Mouse (Mus musculus): ENCODE measurements around the gene Radil. TPM values are rescaled to one million over a fixed set of nuclear protein-coding genes. Genes with fewer than 3 reads are reported as not detected.

Gene Radil
- total and polyA plus RNA-seq, 2 experiments from 2014 or later: 15.4 to 17.0 TPM

- no peak for TF ChIP-seq CTCF (IDR thresholded peaks at IDR 0.05)
- DNase-seq (ENCODE audit: low spot score): no peak
- whole genome bisulfite sequencing: 54% methylated on average over 15 of the region's 15 CpGs
Measured at GRCm38 (mm10) chr5:142443514-142443913, 107.4 kb downstream of the Radil start.

DNA sequence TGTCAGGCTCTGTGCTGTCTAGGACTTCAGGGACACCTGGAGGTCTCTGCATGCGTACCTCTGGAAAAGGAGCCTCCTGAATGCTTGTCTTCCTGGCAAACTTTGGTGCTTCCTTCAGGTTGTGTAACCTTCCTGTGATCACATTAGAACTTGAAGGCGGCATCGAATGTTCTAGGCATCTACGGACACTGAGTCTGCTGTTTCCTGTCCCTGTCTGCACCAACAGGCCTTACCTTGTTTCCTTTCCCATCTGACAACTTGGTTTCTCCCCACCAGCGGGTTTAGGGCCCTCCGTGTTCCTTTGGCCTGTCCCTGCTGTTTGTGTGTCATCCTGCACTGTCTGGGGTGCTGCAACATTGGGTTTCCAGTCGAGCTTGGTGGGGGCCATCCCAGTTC lies 108.9 kb downstream of the Radil start:
- peaks cover 5% of the 10 kb centered on the region for H3K4me1 ChIP-seq (ENCODE audit: insufficient read depth, low read length)

More at GRCm38 (mm10) chr5:142443514-142443913, 107.4 kb downstream of the Radil start:
- no peaks in the 10 kb centered on the region for H3K27me3 ChIP-seq (ENCODE audit: insufficient read depth, low read length)
- H3K4me1 ChIP-seq (ENCODE audit: insufficient read depth, low read length): peaks cover 5% of the 10 kb centered on the region
- H3K4me3 ChIP-seq (ENCODE audit: low read depth, low read length): no peak overlapping the region
- H3K9me3 ChIP-seq (ENCODE audit: low read length): no peaks in the 10 kb centered on the region
- no peak overlapping the region for H3K27ac ChIP-seq (ENCODE audit: low read depth, low read length)
- no peak overlapping the region for H3K9ac ChIP-seq (replicated peaks; ENCODE audit: low read length, poor library complexity, severe bottlenecking)
- no peak for ATAC-seq (ENCODE audit: low FRiP score)
- H3K4me2 ChIP-seq (ENCODE audit: low read depth, low read length, poor library complexity, severe bottlenecking): no peak overlapping the region
- no peaks in the 10 kb centered on the region for H3K36me3 ChIP-seq (ENCODE audit: insufficient read depth, low read length)

DNA sequence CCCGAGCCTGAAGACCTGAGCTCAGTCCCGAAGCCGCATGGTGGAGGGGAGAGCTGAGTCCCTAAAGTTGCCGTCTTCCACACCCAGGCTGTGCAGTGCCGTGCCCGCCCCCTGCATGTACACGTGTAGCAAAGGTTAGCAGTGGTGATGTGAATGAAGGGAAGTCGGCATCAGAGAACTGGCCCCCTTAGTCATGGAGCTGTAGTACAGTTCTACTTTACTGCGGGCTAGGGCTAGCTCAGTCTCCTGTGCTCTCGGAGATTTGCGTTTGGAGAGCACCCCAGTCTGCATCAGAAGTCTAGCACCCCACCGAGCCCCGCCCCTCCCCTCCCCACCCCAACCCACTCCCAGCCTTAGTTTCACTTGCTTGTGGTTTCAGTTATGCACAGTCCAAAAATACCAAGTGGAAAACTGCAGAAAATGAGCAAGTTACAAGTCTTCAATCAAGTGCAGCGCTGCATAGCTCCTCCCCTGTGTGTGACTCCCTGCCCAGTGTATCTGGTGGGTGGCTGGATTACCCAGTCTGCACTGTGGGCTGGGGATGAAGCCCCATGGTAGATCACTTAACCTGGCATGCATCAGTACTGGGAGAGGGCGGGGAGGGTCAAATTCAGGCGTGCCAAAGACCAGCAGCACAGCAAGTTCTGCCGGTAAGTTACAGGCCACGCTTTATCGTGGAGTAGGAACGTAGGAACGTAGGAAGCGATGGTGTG lies 109.4 kb downstream of the Radil start:
- peaks cover 5% of the 10 kb centered on the region for H3K4me1 ChIP-seq (ENCODE audit: insufficient read depth, low read length)
- H3K27ac ChIP-seq (ENCODE audit: low read depth, low read length): peak overlapping the region; percentile 13; the same call in 1 of the 2 replicates
- H3K36me3 ChIP-seq (ENCODE audit: insufficient read depth, low read length): peaks cover 3% of the 10 kb centered on the region; the same call in 1 of the 2 replicates
- WGBS: 62% methylated on average over 22 of the region's 22 CpGs
- no peaks in the 10 kb centered on the region for H3K27me3 ChIP-seq (ENCODE audit: insufficient read depth, low read length)
- ATAC-seq (ENCODE audit: low FRiP score) (no peak), DNase-seq (ENCODE audit: low spot score) (no peak)
- TF ChIP-seq CTCF (IDR thresholded peaks at IDR 0.05): no peak
- no peak overlapping the region for H3K4me3 ChIP-seq (ENCODE audit: low read depth, low read length)
- no peak overlapping the region for H3K9ac ChIP-seq (replicated peaks; ENCODE audit: low read length, poor library complexity, severe bottlenecking)
- H3K4me2 ChIP-seq (ENCODE audit: low read depth, low read length, poor library complexity, severe bottlenecking): no peak overlapping the region
- no peaks in the 10 kb centered on the region for H3K9me3 ChIP-seq (ENCODE audit: low read length)

More for the DNA sequence above, 108.9 kb downstream of the Radil start:
- peaks cover 3% of the 10 kb centered on the region; the same call in 1 of the 2 replicates for H3K36me3 ChIP-seq (ENCODE audit: insufficient read depth, low read length)
- WGBS: 87% methylated on average over 7 of the region's 7 CpGs
- ATAC-seq (ENCODE audit: low FRiP score) (no peak), DNase-seq (ENCODE audit: low spot score) (no peak)
- no peak overlapping the region for H3K27ac ChIP-seq (ENCODE audit: low read depth, low read length)
- no peaks in the 10 kb centered on the region for H3K9me3 ChIP-seq (ENCODE audit: low read length)
- no peak overlapping the region for H3K4me2 ChIP-seq (ENCODE audit: low read depth, low read length, poor library complexity, severe bottlenecking)
- no peak overlapping the region for H3K9ac ChIP-seq (replicated peaks; ENCODE audit: low read length, poor library complexity, severe bottlenecking)
- TF ChIP-seq CTCF (IDR thresholded peaks at IDR 0.05): no peak
- H3K27me3 ChIP-seq (ENCODE audit: insufficient read depth, low read length): no peaks in the 10 kb centered on the region
- H3K4me3 ChIP-seq (ENCODE audit: low read depth, low read length): no peak overlapping the region

GRCm38 (mm10) chr5:142440451-142441147 lies 110.3 kb downstream of the Radil start:
- Histone ChIP-seq H3K4me2 (ENCODE audit: low read depth, low read length, poor library complexity, severe bottlenecking) (peak overlapping the region; percentile 49), H3K9me3 (ENCODE audit: low read length) (no peaks in the 10 kb centered on the region), H3K27ac (ENCODE audit: low read depth, low read length) (peak overlapping the region; percentile 21; the same call in 1 of the 2 replicates), H3K27me3 (ENCODE audit: insufficient read depth, low read length) (no peaks in the 10 kb centered on the region), H3K36me3 (ENCODE audit: insufficient read depth, low read length) (peaks cover 9% of the 10 kb centered on the region), H3K4me3 (ENCODE audit: low read depth, low read length) (peak overlapping the region; percentile 20; the same call in 1 of the 2 replicates), H3K4me1 (ENCODE audit: insufficient read depth, low read length) (peaks cover 5% of the 10 kb centered on the region), H3K9ac (replicated peaks; ENCODE audit: low read length, poor library complexity, severe bottlenecking) (no peak overlapping the region)
- WGBS: 3% methylated on average over 17 of the region's 19 CpGs
- no peak for TF ChIP-seq CTCF (IDR thresholded peaks at IDR 0.05)
- peak; percentile 78 for DNase-seq (ENCODE audit: low spot score)
- ATAC-seq (ENCODE audit: low FRiP score): peak; percentile 77

DNA sequence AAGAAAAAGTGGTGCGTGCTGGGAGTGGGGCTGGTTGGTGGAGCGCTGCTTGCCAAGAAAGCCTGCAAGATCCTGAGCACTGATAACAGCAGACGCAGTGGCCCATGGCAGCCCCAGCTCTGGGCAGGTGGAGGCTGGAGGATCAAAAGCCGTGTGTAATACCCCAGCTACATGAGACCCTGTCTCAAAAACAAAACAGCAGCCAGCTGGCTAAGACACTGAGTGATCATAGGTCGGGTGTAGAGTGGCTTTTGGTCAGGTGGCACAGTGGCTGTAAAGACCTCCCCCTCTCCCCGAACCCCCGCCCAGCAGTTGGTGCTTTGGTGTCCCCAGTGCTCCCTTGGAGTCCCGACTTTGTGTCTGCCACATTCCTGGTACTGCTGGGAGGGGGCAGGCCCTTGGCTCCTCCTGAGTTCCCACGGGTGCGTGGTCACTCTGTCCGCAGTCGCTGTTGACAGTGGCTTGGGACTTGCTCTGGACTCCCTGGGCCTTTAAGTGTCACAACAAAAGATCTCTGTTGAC lies 110.9 kb downstream of the Radil start:
- Histone ChIP-seq H3K4me1 (ENCODE audit: insufficient read depth, low read length) (peaks cover 5% of the 10 kb centered on the region; the same call in 1 of the 2 replicates), H3K4me2 (ENCODE audit: low read depth, low read length, poor library complexity, severe bottlenecking) (peak overlapping the region; percentile 49), H3K4me3 (ENCODE audit: low read depth, low read length) (peak overlapping the region; percentile 20; the same call in 1 of the 2 replicates), H3K27me3 (ENCODE audit: insufficient read depth, low read length) (no peaks in the 10 kb centered on the region), H3K9me3 (ENCODE audit: low read length) (no peaks in the 10 kb centered on the region), H3K36me3 (ENCODE audit: insufficient read depth, low read length) (peaks cover 13% of the 10 kb centered on the region), H3K27ac (ENCODE audit: low read depth, low read length) (peak overlapping the region; percentile 21; the same call in 1 of the 2 replicates), H3K9ac (replicated peaks; ENCODE audit: low read length, poor library complexity, severe bottlenecking) (no peak overlapping the region)
- TF ChIP-seq CTCF (IDR thresholded peaks at IDR 0.05): no peak
- 4% methylated on average over 12 of the region's 12 CpGs for WGBS
- DNase-seq (ENCODE audit: low spot score) (peak; percentile 21), ATAC-seq (ENCODE audit: low FRiP score) (peak; percentile 62)

All from midbrain, postnatal 0 days (tissue).